Mouse (Mus musculus) lung, postnatal 0 days (tissue): ENCODE data around the gene Il25. TPM values are rescaled to one million over a fixed set of nuclear protein-coding genes. Genes with fewer than 3 reads are reported as not detected.
"Not testable (repeated sequence)": the region's sequence is repeated elsewhere in the genome, so short reads cannot be mapped to it uniquely, and the experiment has no call there.

ENCODE experiments used
- ATAC-seq: fragments of 200-750 bp; cut with Nextera tagmentation; 2 replicates; pipeline ENCODE4 v1.8.0; 2017; ENCODE audit warnings: moderate library complexity
- DNase-seq: peaks from one replicate; pipeline ENCODE4 v3.0.0-alpha.2; 2016; ENCODE audit warnings: low spot score
- H3K27ac ChIP-seq: fragments of 300-500 bp; sonication (generic); 2 replicates; pipeline ENCODE4 v1.5.1; 2014; ENCODE audit warnings: antibody characterized with exemption, mild to moderate bottlenecking, low read length, mixed read lengths
- H3K27me3 ChIP-seq: fragments of 300-500 bp; sonication (generic); replicated peaks from 2 replicates; pipeline ENCODE4 v1.6.1; 2014; ENCODE audit warnings: low read length, mixed read lengths; ENCODE audit not compliant: insufficient read depth
- H3K36me3 ChIP-seq: fragments of 300-500 bp; sonication (generic); 2 replicates; pipeline ENCODE4 v1.6.1; 2014; ENCODE audit warnings: low read length, mixed read lengths; ENCODE audit not compliant: insufficient read depth
- H3K4me1 ChIP-seq: fragments of 300-500 bp; sonication (generic); 2 replicates; pipeline ENCODE4 v1.6.1; 2014; ENCODE audit warnings: antibody characterized with exemption, low read depth, low read length, mixed read lengths; ENCODE audit not compliant: insufficient read depth
- H3K4me2 ChIP-seq: fragments of 300-500 bp; sonication (generic); replicated peaks from 2 replicates; pipeline ENCODE4 v1.6.1; 2014; ENCODE audit warnings: low read depth, mild to moderate bottlenecking, low read length, moderate library complexity, mixed read lengths
- H3K4me3 ChIP-seq: fragments of 300-500 bp; sonication (generic); 2 replicates; pipeline ENCODE4 v1.5.1; 2014; ENCODE audit warnings: low read depth, low read length
- H3K9ac ChIP-seq: fragments of 300-500 bp; sonication (generic); replicated peaks from 2 replicates; pipeline ENCODE4 v1.6.1; 2014; ENCODE audit warnings: low read depth, mild to moderate bottlenecking
- H3K9me3 ChIP-seq: fragments of 300-500 bp; sonication (generic); 2 replicates; pipeline ENCODE4 v1.6.1; 2016; ENCODE audit warnings: low read length, mixed read lengths
- CTCF ChIP-seq: IDR thresholded peaks from 2 replicates; pipeline ENCODE4 v1.5.1; 2016; ENCODE audit warnings: antibody characterized with exemption, mild to moderate bottlenecking
- EP300 ChIP-seq: IDR thresholded peaks from 2 replicates; pipeline ENCODE4 v1.6.1; 2016; ENCODE audit warnings: antibody characterized with exemption, mild to moderate bottlenecking, control low read depth
- WGBS: fragments of 180-500 bp; shearing (Covaris S2); extraction: QIAGEN DNeasy Blood & Tissue Kit; methylation state at CpG from one replicate; pipeline ENCODE4 v1.1.7; 2014; 5-methylcytosine and 5-hydroxymethylcytosine counted together
- polyA plus RNA-seq: library from polyadenylated mRNA; unstranded; fragments of >200 nt; fragmentation: Nextera tagmentation; extraction: Ambion mirVana; gene quantifications from 2 replicates; pipeline ENCODE4 v1.2.1, GENCODE M21; 2015

Gene Il25
- polyA plus RNA-seq, 1 experiment from 2014 or later: not detected

DNA sequence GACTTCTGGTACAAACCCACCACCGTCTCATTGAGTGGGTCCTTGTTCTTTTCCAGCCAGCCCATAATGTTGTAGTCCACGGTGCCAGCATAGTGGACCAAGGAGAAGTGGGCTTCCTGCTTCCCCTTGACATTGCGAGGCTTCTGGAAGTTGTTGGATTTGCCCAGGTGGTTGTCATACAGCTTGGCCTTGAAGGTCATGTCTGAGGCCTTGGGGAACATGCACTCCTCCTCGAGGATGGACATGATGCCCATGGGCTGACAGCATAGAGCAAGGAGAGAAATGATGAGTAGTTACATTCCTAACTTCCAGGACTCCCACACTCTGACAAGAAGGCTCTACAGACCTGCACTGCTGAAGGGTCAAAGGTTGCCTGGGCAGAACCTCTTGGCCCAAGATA is 26.0 kb downstream of the Il25 start:
- TF ChIP-seq EP300: no peak
- no peak for TF ChIP-seq CTCF
- Histone ChIP-seq H3K36me3 (no peaks in the 10 kb centered on the region), H3K4me2 (no peak overlapping the region), H3K9me3 (no peaks in the 10 kb centered on the region), H3K4me3 (no peak overlapping the region), H3K27ac (no peak overlapping the region), H3K27me3 (no peaks in the 10 kb centered on the region), H3K4me1 (no peaks in the 10 kb centered on the region), H3K9ac (no peak overlapping the region)
- DNase-seq (no peak), ATAC-seq (no peak)
- 58% methylated on average over 4 of the region's 4 CpGs for WGBS

DNA sequence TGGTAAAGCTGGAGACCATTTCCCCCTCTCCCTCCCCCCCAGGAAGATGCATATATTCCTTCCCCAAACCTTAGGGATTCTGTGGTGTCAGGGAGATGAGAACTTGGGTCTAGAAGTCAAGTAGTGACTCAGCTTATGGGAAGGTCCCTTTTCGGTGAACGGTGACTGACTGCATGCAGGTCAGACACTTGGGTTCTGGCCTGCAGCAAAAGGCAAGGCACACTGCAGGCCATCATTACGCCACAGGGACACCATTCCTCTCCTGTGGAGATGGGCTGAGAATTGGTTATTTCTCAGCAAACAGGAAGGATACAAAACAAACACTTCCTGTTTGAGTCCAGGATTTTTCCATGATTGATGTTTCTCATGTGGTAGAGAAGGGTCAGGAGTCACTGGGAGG is 26.7 kb downstream of the Il25 start:
- DNase-seq: no peak
- H3K36me3 ChIP-seq: no peaks in the 10 kb centered on the region
- H3K9me3 ChIP-seq: no peaks in the 10 kb centered on the region
- no peaks in the 10 kb centered on the region for H3K27me3 ChIP-seq
- no peak for ATAC-seq
- H3K9ac ChIP-seq: no peak overlapping the region
- TF ChIP-seq CTCF (no peak), EP300 (no peak)
- no peak overlapping the region for H3K27ac ChIP-seq
- H3K4me1 ChIP-seq: no peaks in the 10 kb centered on the region
- no peak overlapping the region for H3K4me2 ChIP-seq
- WGBS: 64% methylated on average over 3 of the region's 3 CpGs
- H3K4me3 ChIP-seq: no peak overlapping the region

DNA sequence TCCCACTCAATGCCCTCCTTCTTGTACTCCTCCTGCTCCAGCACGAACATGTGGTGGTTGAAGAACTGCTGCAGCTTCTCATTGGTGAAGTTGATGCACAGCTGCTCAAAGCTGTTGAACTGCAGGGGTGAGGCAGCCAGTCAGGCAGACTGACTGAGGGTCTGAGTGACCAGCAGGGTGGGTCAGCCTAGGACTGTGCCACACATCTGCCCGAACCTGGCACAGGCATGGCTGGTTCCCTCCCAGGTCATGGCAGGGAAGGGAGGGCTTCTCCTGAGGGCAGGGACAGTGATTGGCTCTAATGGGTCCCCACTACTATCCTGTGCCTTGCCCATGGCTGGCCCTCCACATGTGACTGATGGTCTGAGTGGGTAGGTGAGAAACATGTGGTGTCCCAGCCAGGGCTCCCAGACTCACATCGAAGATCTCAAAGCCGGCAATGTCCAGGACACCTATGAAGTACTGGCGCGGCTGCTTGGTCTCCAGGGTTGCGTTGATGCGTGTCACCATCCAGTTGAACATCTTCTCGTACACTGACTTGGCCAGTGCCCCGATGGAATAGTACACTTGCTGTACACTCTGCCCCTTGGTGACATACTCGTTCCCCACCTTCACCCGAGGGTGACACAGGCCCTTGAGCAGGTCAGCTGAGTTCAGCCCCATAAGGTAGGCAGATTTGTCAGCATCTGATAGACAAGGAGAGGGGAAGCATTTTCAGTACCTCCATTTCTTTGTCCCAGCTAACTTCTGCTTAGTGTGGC is 27.5 kb downstream of the Il25 start:
- WGBS: 85% methylated on average over 12 of the region's 12 CpGs
- H3K9ac ChIP-seq, H3K4me3 ChIP-seq: not testable (repeated sequence)

GRCm38 (mm10) chr14:54960769-54961168 is 28.3 kb downstream of the Il25 start:
- H3K36me3 ChIP-seq: no peaks in the 10 kb centered on the region
- DNase-seq: no peak
- no peak overlapping the region for H3K9ac ChIP-seq
- H3K27ac ChIP-seq: no peak overlapping the region
- H3K4me3 ChIP-seq: no peak overlapping the region
- H3K4me1 ChIP-seq: no peaks in the 10 kb centered on the region
- no peaks in the 10 kb centered on the region for H3K9me3 ChIP-seq
- no peak overlapping the region for H3K4me2 ChIP-seq
- TF ChIP-seq CTCF (no peak), EP300 (no peak)
- H3K27me3 ChIP-seq: no peaks in the 10 kb centered on the region
- WGBS: 49% methylated on average over 10 of the region's 10 CpGs
- no peak for ATAC-seq

More for the DNA sequence above, 27.5 kb downstream of the Il25 start:
- not testable (repeated sequence) for H3K27ac ChIP-seq, H3K36me3 ChIP-seq, H3K27me3 ChIP-seq, DNase-seq, H3K4me2 ChIP-seq, ATAC-seq, H3K9me3 ChIP-seq, H3K4me1 ChIP-seq

GRCm38 (mm10) chr14:54961487-54961886 is 29.0 kb downstream of the Il25 start:
- DNase-seq (no peak), ATAC-seq (no peak)
- TF ChIP-seq CTCF: no peak
- no peak for TF ChIP-seq EP300
- Histone ChIP-seq H3K9me3 (no peaks in the 10 kb centered on the region), H3K27ac (no peak overlapping the region), H3K4me1 (no peaks in the 10 kb centered on the region), H3K4me2 (no peak overlapping the region), H3K4me3 (no peak overlapping the region), H3K27me3 (no peaks in the 10 kb centered on the region), H3K9ac (no peak overlapping the region), H3K36me3 (no peaks in the 10 kb centered on the region)
- WGBS: 74% methylated on average over 5 of the region's 5 CpGs

DNA sequence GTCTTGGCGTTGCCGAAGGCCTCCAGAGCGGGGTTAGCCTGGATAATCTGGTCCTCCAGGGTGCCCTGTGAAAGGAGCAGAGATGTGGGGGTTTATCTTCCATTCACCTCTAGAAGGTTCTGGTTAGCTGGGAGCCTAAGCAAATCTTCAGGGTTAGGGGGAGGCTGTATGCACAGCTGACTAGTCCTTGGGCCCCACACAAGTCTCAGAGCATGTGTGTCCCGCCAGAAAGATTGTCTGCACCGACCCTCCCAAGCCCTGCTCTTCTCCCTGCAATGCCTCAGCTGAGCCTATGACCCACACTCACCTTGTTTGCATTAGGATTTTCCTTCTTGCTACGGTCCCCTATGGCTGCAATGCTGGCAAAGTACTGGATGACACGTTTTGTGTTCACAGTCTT is 30.2 kb downstream of the Il25 start:
- 82% methylated on average over 7 of the region's 7 CpGs for WGBS
- no peak overlapping the region for H3K4me3 ChIP-seq

More for the DNA sequence above, 30.2 kb downstream of the Il25 start:
- H3K9ac ChIP-seq: no peak overlapping the region
- no peak for DNase-seq
- H3K27ac ChIP-seq: no peak overlapping the region
- no peaks in the 10 kb centered on the region for H3K4me1 ChIP-seq
- no peak overlapping the region for H3K4me2 ChIP-seq
- TF ChIP-seq EP300: no peak
- TF ChIP-seq CTCF: no peak
- no peak for ATAC-seq
- no peaks in the 10 kb centered on the region for H3K27me3 ChIP-seq
- H3K9me3 ChIP-seq: no peaks in the 10 kb centered on the region
- H3K36me3 ChIP-seq: no peaks in the 10 kb centered on the region
